12 mouse cellular contexts compared by ENCODE assay signal in the genomic region with DNA sequence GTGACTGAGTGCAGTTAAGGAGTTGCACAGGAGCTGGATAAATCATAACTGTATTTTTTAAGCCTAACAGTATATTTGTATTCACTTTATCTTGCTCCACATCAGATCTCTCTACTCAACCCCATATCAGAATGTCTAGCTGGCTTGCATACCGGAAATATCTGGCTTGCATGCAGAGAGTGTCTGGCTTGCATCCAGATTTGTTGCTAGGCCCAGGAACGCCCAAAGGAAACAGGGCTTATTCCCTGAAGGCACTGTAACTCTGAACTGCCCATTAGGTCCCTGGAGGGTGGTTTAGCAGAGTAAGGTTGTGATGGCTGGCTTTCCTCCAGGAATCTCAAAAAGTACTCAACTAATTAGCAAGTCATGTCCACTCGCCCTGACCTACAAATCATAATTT.
DNase-seq lines count a peak whose midpoint lies in the region; ATAC-seq and TF ChIP-seq lines count a peak whose summit lies in the region.
"Had no signal": no experiment of that assay in that cellular context is flagged by ENCODE, and none has a peak within 500 bp of the region (broad histone marks: within the 10 kb centered on the region; RNA-seq: fewer than 3 reads in every experiment).

No protein-coding gene starts in this region.

- DNase-seq in cerebellum, adult 8-10 months: peak; percentile 1
- no peak for DNase-seq in cerebellum, adult 11-12 months
- peak; percentile 36 for DNase-seq in midbrain, postnatal 0 days (ENCODE audit: low spot score)
- no peak for DNase-seq in midbrain, embryonic 10.5 days (ENCODE audit: low spot score)
- peak; percentile 65 for DNase-seq in kidney, postnatal 10 days
- DNase-seq in skeletal muscle tissue, adult 2 months (ENCODE audit: low read depth, low spot score): peak; percentile 7
- no peak for DNase-seq in right cerebral cortex, postnatal 14 days
- no peak for DNase-seq in thymus, postnatal 14 days
- DNase-seq: thymus, postnatal 25 days had no signal

- H3K9me3 ChIP-seq in midbrain, postnatal 0 days (ENCODE audit: low read length): no peaks in the 10 kb centered on the region
- H3K9me3 ChIP-seq in midbrain, embryonic 10.5 days (replicated peaks): no peaks in the 10 kb centered on the region
- H3K9me3 ChIP-seq: forebrain, embryonic 12.5 days had no signal

- TF ChIP-seq CTCF in midbrain, postnatal 0 days (IDR thresholded peaks at IDR 0.05): no peak

- H3K36me3 ChIP-seq in midbrain, postnatal 0 days (ENCODE audit: insufficient read depth, low read length): no peaks in the 10 kb centered on the region
- no peaks in the 10 kb centered on the region for H3K36me3 ChIP-seq in midbrain, embryonic 10.5 days
- H3K36me3 ChIP-seq: forebrain, embryonic 12.5 days had no signal

- no peaks in the 10 kb centered on the region for H3K27me3 ChIP-seq in midbrain, postnatal 0 days (ENCODE audit: insufficient read depth, low read length)
- no peaks in the 10 kb centered on the region for H3K27me3 ChIP-seq in midbrain, embryonic 10.5 days (ENCODE audit: low read depth, poor library complexity, severe bottlenecking)
- H3K27me3 ChIP-seq: forebrain, embryonic 12.5 days; Patski had no signal

- ATAC-seq in midbrain, postnatal 0 days (ENCODE audit: low FRiP score): no peak
- ATAC-seq: Patski had no signal

- no peak overlapping the region for H3K9ac ChIP-seq in midbrain, postnatal 0 days (replicated peaks; ENCODE audit: low read length, poor library complexity, severe bottlenecking)
- H3K9ac ChIP-seq: forebrain, embryonic 12.5 days had no signal

- 59% methylated on average over 3 of the region's 3 CpGs for WGBS in midbrain, postnatal 0 days
- 88% methylated on average over 3 of the region's 3 CpGs for WGBS in midbrain, embryonic 10.5 days

- no peak overlapping the region for H3K4me3 ChIP-seq in midbrain, postnatal 0 days (ENCODE audit: low read depth, low read length)
- no peak overlapping the region for H3K4me3 ChIP-seq in midbrain, embryonic 10.5 days
- H3K4me3 ChIP-seq: forebrain, embryonic 12.5 days; heart, adult 2 months had no signal

- no peak overlapping the region for H3K4me2 ChIP-seq in midbrain, postnatal 0 days (ENCODE audit: low read depth, low read length, poor library complexity, severe bottlenecking)
- H3K4me2 ChIP-seq: forebrain, embryonic 12.5 days had no signal

- no peak overlapping the region for H3K27ac ChIP-seq in midbrain, postnatal 0 days (ENCODE audit: low read depth, low read length)
- no peak overlapping the region for H3K27ac ChIP-seq in midbrain, embryonic 10.5 days (replicated peaks)
- H3K27ac ChIP-seq: forebrain, embryonic 12.5 days; heart, adult 2 months had no signal

- H3K4me1 ChIP-seq in midbrain, postnatal 0 days (ENCODE audit: insufficient read depth, low read length): no peaks in the 10 kb centered on the region
- no peaks in the 10 kb centered on the region for H3K4me1 ChIP-seq in midbrain, embryonic 10.5 days
- H3K4me1 ChIP-seq: forebrain, embryonic 12.5 days had no signal

Comparison
In these comparisons a context has a peak if more than half of its experiments do, and no peak if none do; other contexts are left out.
1. DNase-seq: peak in cerebellum, adult 8-10 months (single experiment), midbrain, postnatal 0 days (single experiment), kidney, postnatal 10 days (single experiment) and skeletal muscle tissue, adult 2 months (single experiment); none in cerebellum, adult 11-12 months (single experiment), midbrain, embryonic 10.5 days (single experiment), right cerebral cortex, postnatal 14 days (single experiment) and thymus, postnatal 14 days (single experiment).